Mouse (Mus musculus) brown adipose tissue, adult 24 weeks (tissue): ENCODE results near the gene Robo1. TPM values are rescaled to one million over a fixed set of nuclear protein-coding genes. Genes with fewer than 3 reads are reported as not detected.

ENCODE experiments used
- H3K27ac ChIP-seq: fragments of 200-500 bp; replicated peaks from 2 replicates; pipeline ENCODE4 v1.5.1; 2012; ENCODE audit warnings: low read depth, mild to moderate bottlenecking, low read length
- H3K4me1 ChIP-seq: fragments of 200-500 bp; 2 replicates; pipeline ENCODE4 v1.6.1; 2012; ENCODE audit warnings: low read length, mixed read lengths; ENCODE audit not compliant: control insufficient read depth, insufficient read depth, insufficient read length
- H3K4me3 ChIP-seq: fragments of 200-500 bp; 2 replicates; pipeline ENCODE4 v1.5.1; 2012; ENCODE audit warnings: low read depth, mild to moderate bottlenecking, low read length, moderate library complexity; ENCODE audit not compliant: insufficient read depth
- polyA plus RNA-seq: library from polyadenylated mRNA; stranded (reverse); fragments of >200 nt; gene quantifications from 2 replicates; pipeline ENCODE4 v1.2.4, GENCODE M21; 2012; ENCODE audit not compliant: missing spikeins, insufficient read depth, insufficient read length

Gene Robo1
- polyA plus RNA-seq, 1 experiment = 0.63 TPM

DNA sequence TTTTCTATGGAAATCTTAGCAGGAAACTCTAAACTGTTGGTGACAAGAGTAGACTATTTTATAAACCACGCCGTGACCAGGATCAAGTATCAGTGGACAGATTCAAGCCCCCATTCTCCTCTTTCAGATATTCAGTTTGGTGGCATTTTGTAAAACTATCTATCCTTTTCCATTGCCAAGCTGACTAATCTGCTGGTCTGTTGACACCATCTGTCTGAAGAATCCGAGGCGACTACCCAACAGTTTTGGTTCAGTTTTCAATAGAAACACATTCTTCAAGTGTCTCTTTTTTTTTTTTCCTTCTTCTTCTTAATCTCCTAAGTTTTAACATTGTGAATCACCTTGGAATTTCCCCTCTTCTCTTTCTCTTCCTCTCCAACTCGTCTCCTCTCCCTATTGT is 397.7 kb downstream of the Robo1 start:
- H3K4me3 ChIP-seq = no peak overlapping the region
- H3K4me1 ChIP-seq = no peaks in the 10 kb centered on the region
- H3K27ac ChIP-seq = no peak overlapping the region

DNA sequence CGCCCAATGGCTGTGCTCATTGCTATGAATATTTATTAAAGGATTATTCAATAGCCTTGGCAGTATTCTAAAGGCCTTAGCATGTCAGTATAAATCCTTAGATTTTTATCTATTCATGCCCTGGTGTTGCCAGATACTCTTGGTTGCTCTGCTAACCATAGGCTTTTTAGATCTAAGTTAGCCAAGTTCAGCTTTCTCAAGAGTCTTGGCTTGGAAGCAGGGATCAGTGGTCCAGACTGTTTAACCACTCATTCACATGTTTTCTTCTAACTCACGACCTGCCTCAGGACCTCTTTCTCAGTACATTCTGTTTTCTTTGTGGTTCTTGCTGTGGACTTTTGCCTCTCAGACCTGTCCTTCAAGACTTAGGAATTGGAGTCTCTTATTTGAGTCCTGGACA is 400.4 kb downstream of the Robo1 start:
- no peak overlapping the region for H3K27ac ChIP-seq
- no peak overlapping the region for H3K4me3 ChIP-seq
- H3K4me1 ChIP-seq = no peaks in the 10 kb centered on the region

DNA sequence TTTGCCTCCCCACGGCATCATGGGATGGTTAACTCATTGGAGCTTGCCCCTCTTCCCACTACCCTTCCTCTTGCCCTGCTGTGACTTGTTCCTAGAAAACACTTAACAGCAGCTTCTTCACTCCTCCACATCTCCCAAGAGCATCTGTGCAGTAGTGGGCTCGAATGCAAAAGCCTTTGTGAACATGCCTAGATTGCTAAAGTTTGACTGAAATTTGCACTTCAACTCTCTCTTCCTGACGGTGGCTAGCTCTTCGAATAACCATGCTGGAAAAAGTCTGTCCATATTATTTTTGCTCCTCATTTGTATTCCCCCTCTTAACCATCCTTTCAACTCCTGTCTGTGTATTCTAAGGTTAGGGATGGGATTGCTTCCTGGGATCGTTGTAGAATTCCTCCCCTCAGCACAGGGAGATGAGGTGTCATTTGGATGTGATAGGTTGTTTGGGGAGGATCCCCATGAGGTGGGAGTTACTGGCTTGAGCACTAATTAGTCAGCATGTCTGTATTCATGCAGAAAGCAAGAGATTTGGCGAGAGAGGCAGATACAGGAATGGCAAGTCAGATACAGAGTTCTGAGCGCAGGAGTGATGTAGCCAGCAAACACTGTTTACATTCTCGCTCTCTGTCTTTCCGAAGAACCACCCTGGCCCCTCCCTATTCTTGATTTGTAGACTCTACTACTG is 409.2 kb downstream of the Robo1 start:
- Histone ChIP-seq H3K4me1 (no peaks in the 10 kb centered on the region), H3K4me3 (no peak overlapping the region), H3K27ac (no peak overlapping the region)

DNA sequence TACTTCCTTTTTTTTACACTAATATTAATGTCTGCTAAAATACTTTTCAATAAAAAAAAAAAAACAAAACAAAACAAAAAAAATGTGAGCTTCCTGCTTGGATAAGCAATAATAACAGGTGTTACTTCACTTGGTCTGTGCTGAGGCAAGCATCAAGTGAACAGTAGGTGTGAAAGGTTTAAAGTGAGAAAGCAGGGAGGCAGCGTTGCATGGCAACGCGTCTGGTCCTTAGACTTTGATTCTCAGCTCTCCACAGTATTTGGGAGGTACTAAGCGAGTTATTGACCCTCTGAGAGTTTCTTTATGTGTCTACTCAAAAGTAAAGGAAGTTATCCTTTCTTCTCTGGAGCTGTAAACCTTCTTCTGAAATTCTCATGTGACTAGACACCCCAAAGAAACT is 411.0 kb downstream of the Robo1 start:
- no peaks in the 10 kb centered on the region for H3K4me1 ChIP-seq
- no peak overlapping the region for H3K27ac ChIP-seq
- H3K4me3 ChIP-seq = no peak overlapping the region

DNA sequence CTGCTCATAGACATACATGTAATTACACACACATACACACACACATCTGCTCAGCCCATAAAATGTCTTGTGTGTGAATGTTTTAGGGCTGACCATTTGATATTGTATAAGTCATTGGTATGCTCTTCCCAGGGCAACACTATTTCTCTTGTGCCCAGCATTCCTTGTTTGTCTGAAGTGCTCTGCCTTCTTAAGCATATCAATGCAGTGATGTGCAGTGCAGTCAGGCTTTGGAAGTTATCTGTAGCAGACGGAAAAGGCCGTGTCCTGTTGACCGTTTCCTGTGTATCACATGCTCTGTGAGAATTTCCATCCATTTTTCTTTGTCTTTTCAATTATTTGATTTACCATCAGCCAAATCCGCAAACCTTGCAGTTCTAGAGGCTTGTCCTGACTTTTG is 412.9 kb downstream of the Robo1 start:
- Histone ChIP-seq H3K27ac (no peak overlapping the region), H3K4me3 (no peak overlapping the region), H3K4me1 (no peaks in the 10 kb centered on the region)

DNA sequence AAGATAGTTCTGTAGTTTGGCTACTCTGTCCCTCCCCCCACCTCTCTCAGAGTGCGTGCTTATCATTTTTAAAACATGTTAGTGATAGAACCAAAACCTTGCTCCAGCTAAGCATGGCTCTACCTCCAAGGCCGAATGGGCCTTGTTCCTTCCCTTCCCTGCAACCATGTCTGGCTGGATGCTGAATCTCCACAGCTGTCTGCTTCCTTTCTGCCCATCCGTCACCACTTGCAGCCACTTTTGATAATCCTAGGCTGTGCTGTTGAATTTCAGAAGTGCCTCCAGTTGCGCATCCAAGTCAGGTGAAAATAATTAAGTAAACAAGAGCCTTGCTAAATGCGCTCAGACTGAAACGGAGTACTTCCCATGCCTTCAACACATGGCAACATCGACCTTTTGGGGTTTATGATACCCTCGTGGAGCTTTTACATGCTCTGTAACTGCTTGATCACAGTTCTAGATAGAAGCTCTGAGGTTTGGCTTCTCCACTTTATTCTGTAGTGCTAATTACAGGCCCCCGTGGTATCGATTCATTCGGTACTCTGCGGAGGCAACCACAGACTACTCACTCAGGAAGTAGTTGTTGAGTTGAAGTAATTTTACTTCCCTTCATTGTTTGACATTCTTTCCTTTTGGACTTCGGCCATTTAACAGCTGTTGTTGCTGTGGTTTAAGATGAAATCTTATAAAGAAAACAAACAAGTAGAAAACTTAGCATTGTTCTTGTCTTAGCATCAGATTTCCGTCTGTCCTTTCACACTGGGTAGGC is 413.8 kb downstream of the Robo1 start:
- H3K27ac ChIP-seq = no peak overlapping the region
- H3K4me1 ChIP-seq = no peaks in the 10 kb centered on the region
- H3K4me3 ChIP-seq = no peak overlapping the region

DNA sequence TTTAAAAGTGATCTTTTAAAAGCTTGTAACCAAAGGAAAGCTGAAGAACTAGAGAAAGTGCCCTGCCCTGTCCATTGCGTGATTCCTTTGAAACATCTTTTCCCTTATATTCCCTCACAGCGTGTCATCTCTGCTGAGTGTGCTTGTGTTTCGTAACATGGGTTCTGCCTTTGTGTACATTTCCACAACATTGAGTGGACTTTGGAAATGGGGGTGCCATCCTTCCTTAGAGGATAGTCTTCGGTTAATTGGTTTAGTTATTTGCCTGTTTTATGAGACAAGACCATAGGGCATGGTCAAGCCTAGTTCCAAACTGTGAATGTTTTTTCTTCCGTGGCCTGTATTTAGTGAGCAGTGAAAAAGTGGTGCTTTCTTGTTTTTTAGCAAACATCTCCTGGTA is 426.1 kb downstream of the Robo1 start:
- Histone ChIP-seq H3K27ac (no peak overlapping the region), H3K4me3 (no peak overlapping the region), H3K4me1 (no peaks in the 10 kb centered on the region)

DNA sequence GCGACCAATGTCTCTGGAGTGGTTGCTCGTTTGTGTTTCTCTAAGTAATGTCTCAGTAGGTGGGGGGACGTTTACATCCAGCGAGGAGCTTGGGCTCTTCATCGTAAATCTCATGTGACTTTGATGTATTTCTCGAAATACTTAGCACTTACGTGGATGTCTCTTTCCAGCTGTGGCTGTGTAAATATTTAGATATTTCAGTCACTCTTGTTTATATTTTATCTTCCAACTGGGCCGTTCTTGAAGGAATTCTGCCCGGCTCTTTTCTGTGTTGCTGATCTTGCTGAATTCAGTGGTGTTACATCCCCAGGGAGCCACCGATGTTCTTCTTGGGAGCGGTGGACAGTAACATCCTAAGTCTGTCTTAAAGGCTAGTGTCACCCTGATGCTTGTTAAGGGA is 427.1 kb downstream of the Robo1 start:
- no peaks in the 10 kb centered on the region for H3K4me1 ChIP-seq
- H3K27ac ChIP-seq = no peak overlapping the region
- H3K4me3 ChIP-seq = no peak overlapping the region

DNA sequence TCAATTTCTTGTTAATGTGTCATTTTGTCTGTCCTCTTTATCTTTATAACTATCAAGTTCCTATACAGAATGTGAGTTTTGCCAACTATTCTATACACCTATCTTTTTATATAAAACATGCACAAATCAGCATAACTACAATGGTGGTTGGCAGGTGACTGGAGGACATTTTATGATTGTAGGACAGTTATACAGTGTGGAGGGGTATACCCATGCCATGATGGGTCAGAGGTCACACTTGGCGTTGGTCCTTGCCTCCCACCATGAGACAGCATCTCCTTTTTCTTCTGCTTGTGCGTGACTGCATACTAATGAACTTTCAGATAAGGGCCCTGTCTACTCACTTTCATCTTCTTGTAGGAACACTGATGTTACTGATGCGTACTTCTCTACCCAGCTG is 427.5 kb downstream of the Robo1 start:
- Histone ChIP-seq H3K4me1 (no peaks in the 10 kb centered on the region), H3K4me3 (no peak overlapping the region)

DNA sequence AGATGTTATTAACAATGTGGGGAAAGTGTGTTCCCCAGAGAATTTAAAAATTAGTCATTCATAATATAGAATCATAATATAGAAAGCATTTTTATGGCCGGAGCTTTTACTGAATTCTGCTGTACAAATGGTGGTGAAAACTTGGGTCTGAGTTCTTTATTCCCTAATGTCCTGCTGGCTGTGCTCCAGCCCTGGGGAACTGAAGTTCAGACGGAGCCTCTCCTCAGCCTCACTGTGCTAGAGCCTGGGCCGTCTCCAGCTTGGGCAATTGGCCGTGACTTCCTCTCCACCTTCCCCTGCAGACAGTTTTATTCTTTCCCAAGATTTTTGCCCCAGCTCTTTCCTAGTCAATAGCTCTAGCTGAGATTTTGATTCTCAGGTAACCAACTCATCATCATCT is 429.0 kb downstream of the Robo1 start:
- no peaks in the 10 kb centered on the region for H3K4me1 ChIP-seq
- H3K27ac ChIP-seq = no peak overlapping the region
- H3K4me3 ChIP-seq = no peak overlapping the region

More for the DNA sequence above, 427.5 kb downstream of the Robo1 start:
- H3K27ac ChIP-seq = no peak overlapping the region

DNA sequence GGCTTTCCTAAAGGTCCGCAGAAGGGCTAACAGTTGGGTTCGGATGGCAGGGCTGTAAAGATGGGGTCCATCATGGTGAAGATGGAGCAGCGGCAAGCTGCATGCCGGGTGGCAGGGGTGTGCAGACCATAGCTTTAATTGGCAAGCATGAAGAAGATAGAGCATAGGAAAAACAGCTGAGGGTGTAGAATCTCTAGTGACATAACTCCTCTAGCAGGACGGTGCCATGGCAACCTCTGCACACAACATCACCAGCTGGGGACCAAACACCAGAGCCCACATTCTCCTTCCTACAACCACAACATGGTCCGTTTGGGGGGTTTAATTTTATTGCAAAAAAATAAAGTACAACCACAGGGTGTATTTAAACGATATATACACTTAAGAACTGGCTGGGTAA is 432.1 kb downstream of the Robo1 start:
- no peak overlapping the region for H3K27ac ChIP-seq
- H3K4me1 ChIP-seq = no peaks in the 10 kb centered on the region
- H3K4me3 ChIP-seq = no peak overlapping the region

DNA sequence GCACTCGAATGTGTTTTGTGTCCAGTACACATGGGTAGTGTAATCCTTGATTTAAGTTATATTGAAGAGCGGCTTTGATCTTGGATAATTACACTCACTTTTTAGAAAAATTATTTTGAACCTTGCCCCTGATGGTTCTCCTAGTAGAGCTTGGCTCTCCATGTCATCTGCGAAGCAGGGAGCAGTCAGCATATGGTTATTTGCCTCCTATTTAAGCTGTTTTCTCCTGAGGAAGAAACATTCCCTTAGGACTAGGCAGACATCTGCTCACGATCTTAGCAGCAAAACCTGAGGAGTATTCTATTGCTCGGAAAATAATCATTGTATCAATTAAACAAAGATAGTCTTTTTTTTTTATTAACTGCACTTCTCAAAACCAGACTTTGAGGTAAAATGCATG is 439.6 kb downstream of the Robo1 start:
- Histone ChIP-seq H3K4me3 (no peak overlapping the region), H3K27ac (no peak overlapping the region), H3K4me1 (no peaks in the 10 kb centered on the region)

DNA sequence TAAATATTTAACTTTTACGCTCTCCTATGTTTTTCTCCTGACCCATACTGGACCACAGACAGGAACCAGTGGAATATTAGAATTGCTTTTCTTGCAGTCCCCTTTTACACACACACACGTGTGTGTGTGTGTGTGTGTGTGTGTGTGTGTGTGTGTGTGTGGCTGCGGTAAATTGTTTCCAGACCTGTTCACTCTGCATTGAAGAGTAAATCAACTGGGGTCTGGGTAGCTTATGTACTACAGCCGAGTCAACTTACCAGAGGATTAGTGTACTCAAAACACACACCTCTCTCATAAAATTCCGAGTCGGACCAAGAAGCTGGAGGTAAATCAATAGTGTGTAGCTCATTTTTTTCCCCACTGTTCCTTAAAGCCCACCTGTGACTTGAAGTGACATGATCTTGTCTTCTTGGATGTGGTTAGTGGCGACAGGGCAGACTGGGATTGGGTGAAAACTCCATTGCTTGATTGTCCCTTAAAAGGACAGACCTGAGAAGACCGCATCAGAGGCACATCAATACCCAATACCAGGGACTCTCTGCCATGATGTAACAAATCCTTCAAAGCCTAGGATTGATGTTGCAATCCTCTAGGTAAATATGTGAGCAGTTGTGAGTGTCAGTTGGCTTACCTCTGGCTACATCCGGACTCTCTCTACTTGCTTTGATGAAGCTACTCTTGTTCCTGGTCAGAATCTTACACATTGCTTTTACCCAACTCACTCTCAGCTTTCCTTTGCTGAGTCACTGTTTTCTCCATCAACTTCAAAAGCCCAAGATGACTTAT is 457.2 kb downstream of the Robo1 start:
- Histone ChIP-seq H3K27ac (no peak overlapping the region), H3K4me3 (no peak overlapping the region), H3K4me1 (no peaks in the 10 kb centered on the region)

DNA sequence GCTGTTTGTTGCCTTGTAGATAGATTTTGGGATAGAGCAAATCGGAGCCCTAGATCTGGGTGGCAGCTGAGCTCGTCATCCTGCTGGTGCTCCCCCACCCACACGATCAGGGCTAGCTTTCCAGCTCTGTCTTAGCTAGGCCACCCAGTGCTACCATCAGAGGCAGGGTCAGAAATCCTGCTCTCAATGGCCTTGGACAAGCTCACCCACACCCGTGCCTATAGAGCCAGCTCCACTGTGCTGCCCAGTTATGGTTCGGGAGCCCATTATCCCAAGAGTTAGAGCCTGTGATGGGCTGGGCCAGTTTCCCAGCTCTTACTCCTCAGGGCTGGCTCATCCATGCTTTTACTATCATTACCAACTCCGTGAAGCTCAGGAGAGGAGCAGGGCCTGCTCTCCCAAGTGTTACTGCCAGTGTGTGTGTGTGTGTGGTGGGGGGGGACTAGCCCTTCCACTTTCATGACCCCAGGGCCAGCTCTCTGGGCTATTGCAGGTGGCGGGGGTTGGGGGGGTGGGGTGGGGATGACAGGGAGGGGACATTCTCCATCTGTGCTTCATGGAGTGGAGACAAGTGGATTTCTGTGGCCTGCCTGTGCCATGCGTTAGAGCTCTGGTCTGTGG is 461.2 kb downstream of the Robo1 start:
- Histone ChIP-seq H3K4me1 (no peaks in the 10 kb centered on the region), H3K4me3 (no peak overlapping the region), H3K27ac (no peak overlapping the region)

DNA sequence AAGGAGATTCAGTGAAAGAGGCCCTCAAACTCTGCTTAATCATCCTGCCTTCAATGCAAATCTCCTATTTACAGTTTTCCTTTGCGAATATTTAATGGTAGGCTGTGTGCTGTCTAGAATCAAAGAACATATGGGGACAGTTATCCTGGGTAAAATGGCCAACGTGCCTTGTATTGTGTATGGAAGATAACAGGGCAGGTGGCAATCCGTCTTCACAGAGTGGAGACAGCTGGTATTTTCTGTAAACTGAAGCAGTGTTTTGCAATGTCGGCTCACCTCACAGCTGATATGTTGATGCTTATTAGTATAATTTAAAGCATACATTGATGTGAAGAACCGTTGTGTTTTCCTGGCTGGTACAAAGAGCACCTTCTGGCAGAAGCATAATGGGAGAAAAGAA is 464.2 kb downstream of the Robo1 start:
- no peak overlapping the region for H3K27ac ChIP-seq
- no peaks in the 10 kb centered on the region for H3K4me1 ChIP-seq
- no peak overlapping the region for H3K4me3 ChIP-seq
